Mouse (Mus musculus) inflammation-experienced regulatory T-cells, adult 6 months (primary cell): ENCODE measurements around the gene S100a5. TPM values are rescaled to one million over a fixed set of nuclear protein-coding genes. Genes with fewer than 3 reads are reported as not detected.

ENCODE experiments used
- ATAC-seq: one replicate; pipeline ENCODE4 v1.8.0; 2017
- polyA plus RNA-seq, 3 experiments: library from polyadenylated mRNA; unstranded; fragments of 100-300 nt; shearing (Covaris generic); gene quantifications; one replicate each; pipeline ENCODE4 v1.2.1; 2017

S100a5 gene
- polyA plus RNA-seq, 3 experiments from 2014 or later = not detected

DNA sequence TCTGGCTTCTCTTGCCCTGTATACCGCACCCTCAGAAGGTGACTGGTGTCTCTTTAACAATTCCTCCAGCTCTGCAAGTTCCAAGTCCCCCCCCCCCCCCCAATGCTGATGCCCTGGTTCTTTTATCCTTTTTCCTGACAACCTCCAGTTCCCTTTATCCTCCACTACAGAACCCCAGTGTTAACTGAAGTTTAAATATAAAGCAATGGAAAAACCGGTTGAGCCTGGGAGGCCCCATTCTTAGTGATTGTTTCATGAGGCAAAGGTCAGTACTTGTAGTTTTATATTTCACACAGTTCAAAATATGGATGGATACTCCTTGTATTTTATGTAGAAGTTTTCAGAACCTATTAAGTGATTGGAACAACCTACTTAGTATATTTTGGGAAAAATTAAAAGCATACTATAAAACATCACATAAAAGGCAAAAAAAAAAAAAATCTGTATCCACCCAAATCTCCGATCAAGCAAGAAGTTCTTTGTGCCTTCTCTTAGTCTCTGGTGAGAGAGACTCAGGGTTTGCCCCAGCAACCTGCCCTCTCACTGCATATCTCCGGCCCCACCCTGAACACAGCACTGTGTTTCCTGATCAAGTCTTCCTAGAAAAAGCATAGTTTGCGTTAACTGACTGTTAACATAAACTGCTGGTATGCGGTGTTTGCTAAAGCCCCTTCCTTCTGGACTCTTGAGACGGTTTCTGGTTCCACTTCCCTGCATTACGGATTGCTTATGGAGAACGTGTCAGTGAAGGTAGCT, 18.1 kb downstream of the S100a5 start:
- no peak for ATAC-seq

DNA sequence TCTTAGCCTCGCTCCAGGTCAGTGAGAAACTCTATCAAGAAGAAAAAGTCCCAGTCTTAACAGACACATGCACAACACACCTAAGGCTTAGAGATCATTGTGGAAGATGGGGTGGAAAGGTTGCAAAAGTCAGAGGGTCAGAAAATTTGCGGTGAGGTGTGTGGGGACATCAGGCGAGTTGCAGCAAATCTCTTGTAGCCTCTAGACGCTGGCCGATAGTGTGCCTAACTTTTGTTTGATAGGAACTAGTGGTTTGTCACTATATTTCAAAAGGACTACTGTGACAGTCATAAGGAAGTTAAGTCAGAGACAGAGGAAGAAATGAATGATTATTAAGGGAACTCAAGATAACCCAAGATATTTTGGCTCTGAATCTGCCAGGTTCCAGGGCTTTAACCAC, 19.0 kb downstream of the S100a5 start:
- no peak for ATAC-seq

DNA sequence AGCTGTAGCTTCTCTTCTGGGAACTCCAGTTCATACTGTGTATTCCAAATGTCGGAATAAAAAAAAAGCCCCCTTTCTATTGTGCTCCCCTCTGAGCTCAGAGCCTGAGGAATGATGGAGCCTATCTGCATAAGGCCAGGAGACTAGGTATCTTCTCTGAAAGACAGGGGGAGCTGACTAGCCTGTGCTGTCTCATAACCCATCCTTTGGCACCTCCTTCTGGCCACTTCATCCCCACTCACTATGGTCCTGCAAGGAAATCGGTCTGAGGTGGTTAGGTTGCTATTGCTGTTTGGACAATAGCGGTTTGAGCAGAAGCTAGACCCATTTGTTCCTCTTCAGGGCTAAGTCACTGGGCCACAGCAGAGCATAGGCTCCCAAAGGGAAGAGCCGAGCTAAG, 19.5 kb downstream of the S100a5 start:
- ATAC-seq = no peak

DNA sequence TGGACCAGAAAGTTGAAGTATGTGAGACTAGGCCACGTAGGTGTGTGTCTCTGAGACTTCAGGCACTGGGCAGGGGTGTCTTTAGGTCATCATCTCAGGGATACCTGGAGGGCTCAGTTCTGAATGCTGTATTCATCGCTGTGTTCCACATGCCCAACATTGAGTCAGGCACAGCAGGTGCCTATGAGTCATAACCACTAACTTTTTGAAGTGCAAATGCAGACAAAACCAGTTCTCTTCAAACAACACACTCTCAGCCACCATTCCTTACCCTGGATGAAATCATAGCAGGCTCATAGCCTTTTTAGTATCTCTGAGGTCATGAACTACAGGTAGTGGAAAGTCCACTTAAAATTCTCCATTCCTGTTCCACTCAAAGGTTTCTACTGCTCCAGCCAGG, 21.0 kb downstream of the S100a5 start:
- peak; percentile 54 for ATAC-seq

DNA sequence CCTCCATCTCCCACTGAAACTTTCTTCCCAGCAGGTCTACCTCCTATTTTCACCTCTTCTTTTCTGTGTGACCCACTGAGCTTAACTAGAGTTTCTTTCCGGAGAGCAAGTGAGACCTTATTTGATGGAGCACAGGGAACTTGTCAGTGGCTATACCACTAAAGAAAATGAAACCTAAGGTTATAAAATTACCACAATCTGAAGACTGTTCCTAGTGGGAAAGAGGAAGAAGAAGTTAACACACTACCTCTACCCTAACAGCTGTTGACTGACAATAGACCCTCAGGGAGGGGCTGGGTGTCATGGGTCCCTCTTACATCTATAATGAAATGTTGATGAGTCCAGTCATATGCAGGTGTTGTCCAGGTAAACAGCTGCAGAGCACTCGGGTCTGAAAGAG, 23.7 kb downstream of the S100a5 start:
- ATAC-seq = no peak

DNA sequence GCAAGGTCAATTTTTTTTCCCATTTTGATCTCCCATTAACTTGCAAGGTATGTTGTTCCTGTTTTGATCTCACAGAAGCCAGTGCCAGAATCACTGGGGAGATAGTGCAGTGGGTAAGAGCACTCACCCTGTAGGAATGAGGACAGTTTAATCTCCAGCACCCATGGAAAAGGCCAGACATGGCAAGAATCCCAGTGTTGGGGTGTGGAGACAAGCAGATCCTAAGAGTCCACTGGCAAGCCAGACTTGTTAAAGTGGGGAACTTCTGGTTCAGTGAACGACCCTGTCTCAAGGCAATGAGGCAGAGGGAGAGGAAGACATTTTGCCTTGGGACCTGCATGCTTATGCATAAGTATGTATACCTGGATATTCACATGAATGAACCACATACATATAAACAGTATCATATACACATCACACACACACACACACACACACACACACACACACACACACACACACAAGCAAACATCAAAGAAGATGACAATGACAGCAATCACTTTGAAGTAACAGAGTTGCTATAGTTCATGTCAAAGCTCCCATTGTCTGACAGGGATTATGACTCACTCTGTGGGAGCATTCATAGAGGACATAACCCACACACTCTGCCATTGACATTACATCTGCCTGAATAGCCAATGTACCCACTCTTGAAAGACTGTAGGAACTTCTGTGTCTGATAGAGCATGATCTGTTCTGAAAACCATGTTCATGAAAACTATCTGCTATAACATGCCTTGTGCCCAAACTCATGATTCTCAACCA, 30.4 kb downstream of the S100a5 start:
- ATAC-seq = no peak

DNA sequence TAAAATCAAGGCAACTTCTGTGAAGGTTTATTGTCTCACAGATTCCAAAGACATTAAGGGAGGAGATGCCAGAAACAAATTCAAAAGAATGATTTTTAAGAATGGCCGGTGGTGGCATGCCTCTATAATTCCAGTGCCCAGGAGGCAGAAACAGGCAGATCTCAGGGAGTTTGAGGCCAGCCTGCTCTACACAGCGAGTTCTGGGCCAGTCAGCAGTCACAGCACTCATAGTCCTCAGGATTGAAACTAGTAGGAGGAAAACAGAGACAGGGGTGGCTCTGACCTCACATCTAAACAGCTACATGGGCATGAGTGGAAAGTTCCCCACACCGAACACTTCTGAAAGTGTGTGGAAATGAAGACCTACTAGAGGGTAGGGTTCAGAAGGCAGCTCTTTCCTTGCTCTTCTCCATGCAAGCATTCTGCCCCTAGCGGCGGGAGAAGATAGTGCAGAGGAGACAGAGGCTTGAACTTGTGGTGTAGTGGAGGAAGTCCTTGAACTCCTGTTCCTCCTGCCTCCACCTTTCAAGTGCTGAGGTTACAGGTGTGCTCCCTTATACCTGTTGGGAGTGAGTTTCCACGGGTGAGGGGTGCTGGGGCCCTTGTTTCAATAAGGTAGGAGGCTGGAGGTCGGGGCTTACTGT, 31.3 kb downstream of the S100a5 start:
- peak; percentile 74 for ATAC-seq

DNA sequence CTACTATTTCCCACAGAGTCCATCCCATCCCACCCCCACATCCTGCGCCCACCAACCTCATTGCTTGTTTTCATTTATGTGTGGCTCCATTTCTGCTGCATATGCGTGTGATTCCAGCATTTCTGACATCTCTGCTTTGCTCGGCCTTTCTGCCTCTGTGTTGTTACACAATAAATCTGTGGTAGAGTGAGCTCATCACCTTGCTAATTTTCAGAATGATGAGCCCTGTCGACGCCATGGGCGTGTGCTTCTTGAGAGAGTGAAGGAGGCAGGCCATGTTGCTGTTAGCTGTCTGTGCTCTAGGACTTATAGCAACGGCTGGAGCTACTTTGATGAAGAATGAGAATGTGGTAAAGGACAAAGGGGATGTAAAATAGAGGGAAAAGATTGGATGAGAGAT, 32.7 kb downstream of the S100a5 start:
- no peak for ATAC-seq

DNA sequence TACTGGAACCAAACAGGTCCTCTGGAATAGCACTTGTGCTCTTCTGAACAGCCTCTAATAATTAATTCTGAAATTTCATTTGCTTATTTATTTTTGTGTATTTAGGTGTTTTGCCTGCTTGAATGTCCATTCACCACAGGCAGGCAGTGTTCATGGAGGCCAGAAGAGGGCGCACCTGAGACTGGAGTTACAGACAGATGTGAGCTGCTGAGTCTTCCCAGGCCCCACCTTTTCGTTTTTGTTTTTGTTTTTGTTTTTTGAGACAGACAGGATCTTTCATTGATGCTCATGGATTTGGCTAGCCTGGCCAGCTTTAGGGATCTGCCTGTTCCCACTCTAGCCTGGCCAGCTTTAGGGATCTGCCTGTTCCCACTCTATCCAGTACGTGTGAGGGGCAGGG, 35.9 kb downstream of the S100a5 start:
- ATAC-seq = no peak

DNA sequence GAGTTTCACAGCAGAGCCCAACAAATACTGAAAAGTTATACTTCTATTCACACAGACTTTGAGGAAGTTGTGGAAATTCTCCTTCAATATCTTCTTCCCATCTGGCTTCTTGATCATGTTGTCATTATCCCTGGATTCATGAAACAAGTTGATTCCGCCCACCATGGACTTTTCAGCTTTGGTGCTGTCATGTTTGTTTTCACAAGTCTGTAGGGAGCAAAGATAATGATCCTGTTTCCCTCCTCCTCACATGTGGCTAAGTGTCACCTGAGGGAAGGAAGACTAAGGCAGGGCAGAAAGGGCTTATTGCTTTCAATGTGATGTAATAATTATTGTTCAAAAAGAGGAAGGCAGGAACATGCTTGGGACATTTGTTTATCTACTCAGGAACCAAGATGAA, 39.0 kb downstream of the S100a5 start:
- ATAC-seq = no peak

DNA sequence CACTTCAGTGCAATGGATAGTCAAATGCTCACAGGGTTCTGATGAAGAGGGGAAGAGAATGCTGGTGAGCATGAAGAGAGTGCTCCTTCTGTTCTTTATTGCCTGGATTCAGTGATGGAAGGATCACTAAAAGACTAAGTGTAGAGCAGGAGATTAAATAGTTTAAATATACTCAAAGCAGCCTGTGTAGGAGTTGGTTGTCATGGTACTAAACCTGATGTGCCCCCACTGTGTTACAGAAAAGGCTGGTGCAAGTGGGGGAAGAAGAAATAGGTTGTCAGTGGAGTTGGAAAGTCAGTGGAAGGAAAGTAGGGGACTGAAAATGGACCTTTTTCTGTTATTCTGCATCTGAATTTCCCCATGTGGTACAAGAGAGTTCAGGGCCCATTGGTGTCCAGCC, 40.7 kb downstream of the S100a5 start:
- ATAC-seq = no peak

DNA sequence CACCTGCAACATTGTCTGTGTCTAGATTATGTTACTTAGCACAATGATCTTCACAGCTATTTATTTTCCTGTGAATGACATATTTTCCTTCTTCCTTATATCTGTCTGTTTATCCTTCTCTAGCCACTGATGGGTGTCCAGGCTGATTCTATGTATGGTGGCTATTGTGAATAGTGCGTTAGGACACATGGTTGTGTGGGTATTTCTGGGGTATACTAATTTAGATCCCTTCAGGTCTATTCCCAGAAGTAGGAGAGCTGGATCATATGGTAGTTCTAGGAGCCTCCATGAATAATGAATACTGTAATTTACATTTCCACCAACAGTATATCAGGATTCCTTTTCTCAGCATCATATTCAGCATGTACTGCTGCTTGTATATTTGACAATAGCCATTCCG, 41.5 kb downstream of the S100a5 start:
- no peak for ATAC-seq

DNA sequence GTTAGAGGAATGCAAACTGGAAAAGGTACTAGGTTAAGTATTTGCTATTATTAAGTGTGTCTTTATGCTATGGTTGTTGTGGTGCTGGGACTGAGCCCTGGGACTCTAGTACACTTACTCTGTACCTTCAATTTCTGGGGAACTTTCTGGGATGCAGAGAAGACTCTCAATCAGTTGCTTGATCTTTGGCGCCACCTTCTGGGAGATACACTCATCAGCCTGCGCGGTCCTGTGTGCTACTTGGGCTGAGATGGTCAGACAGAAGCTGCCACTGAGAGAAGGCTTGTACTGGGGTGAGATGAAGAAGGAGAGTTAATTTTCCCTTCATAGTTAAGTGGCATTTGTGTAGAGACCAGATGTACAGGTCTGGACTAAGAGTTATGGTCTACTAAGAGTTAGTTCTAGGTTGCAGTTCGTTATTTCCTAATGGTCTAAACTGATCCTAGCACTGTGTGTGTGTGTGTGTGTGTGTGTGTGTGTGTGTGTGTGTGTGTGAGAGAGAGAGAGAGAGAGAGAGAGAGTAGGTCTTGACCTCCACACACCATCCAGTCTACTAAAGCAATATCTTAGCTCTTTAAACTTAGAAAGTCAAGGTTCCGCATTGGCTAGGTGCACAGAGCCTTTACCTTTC, 44.7 kb downstream of the S100a5 start:
- no peak for ATAC-seq

DNA sequence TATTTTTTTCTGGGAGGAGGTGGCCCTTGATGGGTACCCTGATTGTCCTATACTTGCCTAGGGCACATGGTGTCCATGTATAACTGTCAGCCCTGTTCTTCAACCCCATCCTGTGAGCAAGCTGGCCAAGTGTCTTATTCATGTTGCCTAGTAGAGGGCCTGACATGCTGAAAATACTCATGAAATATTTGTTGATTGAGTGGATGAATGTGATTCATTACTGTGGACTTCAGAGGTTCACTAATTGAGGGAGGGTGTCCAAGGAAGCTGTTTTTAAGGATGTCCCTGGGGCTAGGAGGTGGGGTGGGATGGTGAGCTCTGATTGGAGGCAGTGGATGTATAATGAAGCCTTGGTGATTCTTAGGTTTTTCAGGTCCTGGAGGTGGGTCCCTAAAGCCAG, 45.4 kb downstream of the S100a5 start, which contains the start of gene S100a7a:
S100a7a (plus strand) TSS at position 301 of the 400 bp plus-strand sequence.
- no peak for ATAC-seq

DNA sequence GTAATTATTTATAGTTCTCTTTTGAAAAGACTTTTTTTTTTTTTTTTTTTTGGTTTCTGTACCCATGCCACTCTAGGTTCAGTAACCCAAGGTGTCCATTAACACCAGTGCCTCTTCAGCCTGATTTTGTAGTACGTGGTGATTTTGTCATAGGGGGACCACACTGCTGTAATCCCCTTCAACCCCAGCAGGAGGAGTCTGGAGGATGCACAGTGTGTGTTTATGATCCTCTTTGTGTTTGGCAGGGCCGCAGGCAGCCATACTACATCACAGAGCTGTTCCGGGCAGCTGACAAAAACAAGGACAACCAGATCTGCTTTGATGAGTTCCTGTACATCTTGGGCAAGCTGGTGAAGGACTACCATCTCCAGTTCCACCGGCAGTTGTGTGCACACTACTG, 49.1 kb downstream of the S100a5 start:
- ATAC-seq = no peak

DNA sequence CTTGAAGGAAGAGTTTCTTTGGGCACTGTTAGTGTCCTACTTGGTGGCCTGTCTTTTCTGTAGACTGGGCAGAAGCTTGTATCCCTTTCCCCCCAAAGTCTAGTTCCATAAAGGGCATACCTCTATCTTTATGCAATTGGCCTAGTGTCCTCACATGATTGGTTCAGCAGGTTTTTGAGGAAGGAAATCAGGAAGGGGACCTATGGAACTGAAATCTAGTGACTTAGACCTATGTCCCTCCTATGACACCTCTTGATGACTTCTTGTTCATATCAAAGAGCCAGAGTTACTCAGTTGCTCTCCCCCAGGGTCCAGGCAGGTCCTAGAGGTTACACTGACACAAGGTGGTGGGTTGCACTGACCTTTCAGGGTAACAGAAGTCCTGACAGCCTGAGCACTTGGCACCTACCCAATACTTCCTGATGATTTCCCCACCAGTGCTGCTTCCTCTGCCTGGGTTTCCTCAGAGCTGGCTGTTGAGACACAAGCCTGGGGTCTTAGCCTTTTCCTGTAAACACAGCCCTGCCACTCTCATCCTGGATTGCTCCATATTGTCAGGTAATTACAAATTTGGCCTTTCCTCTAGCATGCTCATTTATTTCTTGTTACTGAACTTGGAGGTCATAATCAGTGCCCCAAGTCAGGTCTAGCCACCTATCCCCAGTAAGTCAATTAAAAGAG, 51.2 kb downstream of the S100a5 start:
- ATAC-seq = no peak

Other genes with a start within 250 kb of the S100a5 start
- under 1 TPM in 1 of 3 experiments, not detected in 2; 0.31 TPM for gene Slc27a3, start 218.6 kb upstream of the S100a5 start, polyA plus RNA-seq
- gene Ints3, start 174.9 kb upstream of the S100a5 start, polyA plus RNA-seq = 10 to 100 TPM; 15.6 to 18.0 (median 17.6) TPM
- not detected for gene Npr1, start 142.7 kb upstream of the S100a5 start, polyA plus RNA-seq
- gene Ilf2, start 132.4 kb upstream of the S100a5 start, polyA plus RNA-seq = 100 to 1,000 TPM; 107 to 118 (median 118) TPM
- gene Snapin, start 117.5 kb upstream of the S100a5 start, polyA plus RNA-seq = 10 to 100 TPM; 53.6 to 73.0 (median 71.1) TPM
- 10 to 100 TPM; 49.4 to 62.9 (median 62.1) TPM for gene Chtop, start 99.0 kb upstream of the S100a5 start, polyA plus RNA-seq
- gene S100a1, start 94.1 kb upstream of the S100a5 start, polyA plus RNA-seq = 1 to 10 TPM; 2.6 to 7.6 (median 5.1) TPM
- gene S100a13, start 94.1 kb upstream of the S100a5 start, polyA plus RNA-seq = 100 to 1,000 TPM; 188 to 341 (median 192) TPM
- under 1 TPM in 1 of 3 experiments, not detected in 2; 0.40 TPM for gene S100a14, start 81.7 kb upstream of the S100a5 start, polyA plus RNA-seq
- gene S100a16, start 71.3 kb upstream of the S100a5 start, polyA plus RNA-seq = not detected
- 1 to 10 TPM; 1.4 to 4.9 (median 2.4) TPM for gene S100a3, start 47.9 kb upstream of the S100a5 start, polyA plus RNA-seq
- gene S100a2, start 18.3 kb upstream of the S100a5 start, polyA plus RNA-seq = 1 to 10 TPM in 1 of 3 experiments, not detected in 2; 2.6 TPM
- gene Gm42674, start 6.6 kb upstream of the S100a5 start, polyA plus RNA-seq = not detected
- gene S100a4, start 4.8 kb upstream of the S100a5 start, polyA plus RNA-seq = 100 to 1,000 TPM in 1 of 3 experiments, 10 to 100 TPM in 2; 65.2 to 589 (median 72.0) TPM
- gene S100a6, start 4.4 kb downstream of the S100a5 start, polyA plus RNA-seq = 1,000 to 10,000 TPM in 1 of 3 experiments, 100 to 1,000 TPM in 2; 212 to 1,342 (median 247) TPM
- gene S100a7a, start 45.5 kb downstream of the S100a5 start, polyA plus RNA-seq = not detected
- gene S100a8, start 60.5 kb downstream of the S100a5 start, polyA plus RNA-seq = 1 to 10 TPM in 1 of 3 experiments, not detected in 2; 7.4 TPM
- 1 to 10 TPM in 1 of 3 experiments, under 1 TPM in 1, not detected in 1; 0.70 to 3.0 TPM for gene S100a9, start 87.2 kb downstream of the S100a5 start, polyA plus RNA-seq
- not detected for gene Pglyrp4, start 118.4 kb downstream of the S100a5 start, polyA plus RNA-seq
- not detected for gene Gm5849, start 169.4 kb downstream of the S100a5 start, polyA plus RNA-seq